ENCODE assay signal across 24 mouse cellular contexts in the genomic region with DNA sequence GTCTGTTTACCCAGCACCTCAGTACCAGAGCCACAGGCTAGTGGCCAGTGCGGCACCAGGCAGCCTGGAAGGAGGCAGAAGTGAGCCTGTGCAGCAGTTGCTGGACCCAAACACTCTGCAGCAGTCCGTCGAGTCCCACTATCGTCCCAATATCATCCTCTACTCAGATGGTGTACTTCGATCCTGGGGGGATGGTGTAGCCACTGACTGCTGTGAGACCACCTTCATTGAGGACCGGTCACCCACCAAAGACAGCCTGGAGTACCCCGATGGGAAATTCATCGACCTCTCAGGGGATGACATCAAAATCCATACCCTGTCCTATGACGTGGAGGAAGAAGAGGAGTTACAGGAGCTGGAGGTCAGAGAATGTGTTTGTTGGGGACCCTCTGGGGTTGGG.
A peak's percentile ranks its signal among the peaks of the same experiment; 100 is the strongest.
DNase-seq lines count a peak whose midpoint lies in the region; ATAC-seq and TF ChIP-seq lines count a peak whose summit lies in the region.
"Had no signal": no experiment of that assay in that cellular context is flagged by ENCODE, and none has a peak within 500 bp of the region (broad histone marks: within the 10 kb centered on the region; RNA-seq: fewer than 3 reads in every experiment).

No protein-coding gene starts in this region.

- H3K36me3 ChIP-seq in hindbrain, embryonic 14.5 days (replicated peaks; ENCODE audit: control insufficient read depth, insufficient read depth), result no peaks in the 10 kb centered on the region
- H3K36me3 ChIP-seq in hindbrain, postnatal 0 days (ENCODE audit: insufficient read depth, low read length), result no peaks in the 10 kb centered on the region
- no peaks in the 10 kb centered on the region for H3K36me3 ChIP-seq in megakaryocyte, embryonic 14.5 days (replicated peaks; ENCODE audit: low read length)
- H3K36me3 ChIP-seq: embryonic facial prominence, embryonic 10.5 days; embryonic facial prominence, embryonic 12.5 days; forebrain, embryonic 15.5 days; G1E had no signal

- no peak overlapping the region for H3K9ac ChIP-seq in hindbrain, embryonic 14.5 days
- no peak overlapping the region for H3K9ac ChIP-seq in hindbrain, postnatal 0 days (replicated peaks; ENCODE audit: low read length)
- H3K9ac ChIP-seq: embryonic facial prominence, embryonic 12.5 days; forebrain, embryonic 13.5 days; forebrain, embryonic 15.5 days had no signal

- peak; percentile 85 for DNase-seq in heart, adult 11 months
- DNase-seq in heart, adult 18-20 months, result no peak
- DNase-seq in hindbrain, embryonic 14.5 days (ENCODE audit: low spot score), result no peak
- DNase-seq in hindbrain, postnatal 0 days (ENCODE audit: low spot score), result no peak
- DNase-seq: adrenal gland, adult 8-10 months; adrenal gland, postnatal 14 days; adrenal gland, postnatal 36 days; B cell, adult 2 months; cerebellum, adult 11-12 months; cerebellum, adult 2 months; cerebellum, adult 9-10 months; cerebellum, postnatal 10 days; cerebellum, postnatal 25 days had no signal

- no peak for TF ChIP-seq CTCF in hindbrain, postnatal 0 days (IDR thresholded peaks at IDR 0.05; ENCODE audit: low read depth)

- no peaks in the 10 kb centered on the region for H3K27me3 ChIP-seq in hindbrain, embryonic 14.5 days (ENCODE audit: control insufficient read depth, insufficient read depth, low read length)
- no peaks in the 10 kb centered on the region for H3K27me3 ChIP-seq in hindbrain, postnatal 0 days (ENCODE audit: insufficient read depth, low read length)
- no peaks in the 10 kb centered on the region for H3K27me3 ChIP-seq in megakaryocyte, embryonic 14.5 days (replicated peaks)
- H3K27me3 ChIP-seq: CH12.LX; embryonic facial prominence, embryonic 12.5 days; forebrain, embryonic 13.5 days; forebrain, embryonic 15.5 days; Patski had no signal

- WGBS in hindbrain, embryonic 14.5 days, result 95% methylated on average over 9 of the region's 9 CpGs
- 97% methylated on average over 9 of the region's 9 CpGs for WGBS in hindbrain, postnatal 0 days

- no peaks in the 10 kb centered on the region for H3K9me3 ChIP-seq in hindbrain, embryonic 14.5 days (ENCODE audit: control insufficient read depth, low read length)
- no peaks in the 10 kb centered on the region for H3K9me3 ChIP-seq in hindbrain, postnatal 0 days (ENCODE audit: low read length)
- peaks cover 48% of the 10 kb centered on the region for H3K9me3 ChIP-seq in megakaryocyte, embryonic 14.5 days
- H3K9me3 ChIP-seq: embryonic facial prominence, embryonic 10.5 days; embryonic facial prominence, embryonic 12.5 days; forebrain, embryonic 13.5 days; forebrain, embryonic 15.5 days had no signal

- no peak overlapping the region for H3K4me3 ChIP-seq in hindbrain, embryonic 14.5 days (replicated peaks; ENCODE audit: low read length)
- no peak overlapping the region for H3K4me3 ChIP-seq in hindbrain, postnatal 0 days (ENCODE audit: low read length)
- peak overlapping the region; percentile 28 for H3K4me3 ChIP-seq in megakaryocyte, embryonic 14.5 days (replicated peaks)
- H3K4me3 ChIP-seq: embryonic facial prominence, embryonic 10.5 days; embryonic facial prominence, embryonic 12.5 days; forebrain, embryonic 13.5 days; forebrain, embryonic 15.5 days had no signal

- H3K4me2 ChIP-seq in hindbrain, embryonic 14.5 days (replicated peaks), result no peak overlapping the region
- H3K4me2 ChIP-seq in hindbrain, postnatal 0 days (ENCODE audit: low read depth, low read length), result no peak overlapping the region
- H3K4me2 ChIP-seq: embryonic facial prominence, embryonic 12.5 days; forebrain, embryonic 13.5 days; forebrain, embryonic 15.5 days had no signal

- no peak overlapping the region for H3K27ac ChIP-seq in hindbrain, embryonic 14.5 days
- H3K27ac ChIP-seq in hindbrain, postnatal 0 days, result no peak overlapping the region
- H3K27ac ChIP-seq: embryonic facial prominence, embryonic 10.5 days; embryonic facial prominence, embryonic 12.5 days; forebrain, embryonic 13.5 days; forebrain, embryonic 15.5 days had no signal

- H3K4me1 ChIP-seq in hindbrain, embryonic 14.5 days (replicated peaks; ENCODE audit: control insufficient read depth, insufficient read depth, low read length), result no peaks in the 10 kb centered on the region
- no peaks in the 10 kb centered on the region for H3K4me1 ChIP-seq in hindbrain, postnatal 0 days (ENCODE audit: insufficient read depth, low read length)
- H3K4me1 ChIP-seq in megakaryocyte, embryonic 14.5 days, result no peaks in the 10 kb centered on the region
- H3K4me1 ChIP-seq: embryonic facial prominence, embryonic 10.5 days; embryonic facial prominence, embryonic 12.5 days; forebrain, embryonic 13.5 days; forebrain, embryonic 15.5 days had no signal

- ATAC-seq in hindbrain, embryonic 14.5 days (ENCODE audit: low FRiP score), result peak; percentile 18; the same call in 1 of the 2 replicates
- ATAC-seq in hindbrain, postnatal 0 days, result no peak
- ATAC-seq in megakaryocyte, adult 5-6 weeks (ENCODE audit: poor library complexity, severe bottlenecking), result no peak
- ATAC-seq: activated CD4-positive, CD25-positive, alpha-beta regulatory T cell, adult 4 months; CD4-positive, CD25-positive, alpha-beta regulatory T cell, adult 4 months; forebrain, embryonic 13.5 days; forebrain, embryonic 15.5 days; Patski had no signal
